Mouse (Mus musculus) CH12.LX (cell line): ENCODE data around the gene Capn11. TPM values are rescaled to one million over a fixed set of nuclear protein-coding genes. Genes with fewer than 3 reads are reported as not detected.

Experiments
- DNase-seq: peaks from one replicate; pipeline ENCODE4 v3.0.0-alpha.2; 2013; ENCODE audit errors: extremely low read depth
- H3K27ac ChIP-seq: 2 replicates; pipeline ENCODE4 v1.5.1; 2012; ENCODE audit warnings: low read depth, mild to moderate bottlenecking, control low read depth, moderate library complexity; ENCODE audit not compliant: insufficient read depth
- H3K27me3 ChIP-seq: replicated peaks from 2 replicates; pipeline ENCODE3; 2012; ENCODE audit warnings: inconsistent platforms
- H3K36me3 ChIP-seq, 2 experiments: replicated peaks in 1 of 2; 2 replicates each; pipeline versions ENCODE3 to v1.6.1; 2012; ENCODE audit warnings: inconsistent platforms in 1 of 2, low read length in 1 of 2, mild to moderate bottlenecking in 1 of 2, mixed read lengths in 1 of 2, moderate library complexity in 1 of 2; ENCODE audit not compliant: control insufficient read depth in 1 of 2, insufficient read depth in 1 of 2
- H3K4me1 ChIP-seq, 2 experiments: 2 replicates each; pipeline ENCODE4 v1.6.1; 2012; ENCODE audit warnings: inconsistent platforms in 1 of 2, moderate library complexity in 1 of 2; ENCODE audit not compliant: insufficient read depth in 2 of 2, control insufficient read depth in 1 of 2
- H3K4me2 ChIP-seq: 2 replicates; pipeline ENCODE4 v1.6.1; 2012; ENCODE audit warnings: low read depth, mild to moderate bottlenecking, control low read depth; ENCODE audit not compliant: poor library complexity, insufficient read depth, severe bottlenecking
- H3K4me3 ChIP-seq, 3 experiments: fragments of 150-350 bp in 1 of 3; sonication (generic) in 1 of 3; replicated peaks in 1 of 3; 2 replicates each; pipeline versions ENCODE3 to v1.5.1; 2011 to 2012; ENCODE audit warnings: low read depth in 2 of 3, low read length in 2 of 3, mild to moderate bottlenecking in 2 of 3, moderate library complexity in 2 of 3, control low read depth in 1 of 3, improper control_type of control experiment in 1 of 3, inconsistent platforms in 1 of 3, mixed read lengths in 1 of 3; ENCODE audit not compliant: poor library complexity in 1 of 3
- H3K79me2 ChIP-seq: replicated peaks from 2 replicates; pipeline ENCODE4 v1.6.1; 2012; ENCODE audit warnings: mild to moderate bottlenecking, moderate library complexity; ENCODE audit not compliant: control insufficient read depth, poor library complexity, insufficient read depth, severe bottlenecking; ENCODE audit errors: extremely low read depth
- H3K9ac ChIP-seq: 2 replicates; pipeline ENCODE4 v1.6.1; 2012; ENCODE audit warnings: low read depth, mild to moderate bottlenecking, control low read depth, moderate library complexity; ENCODE audit not compliant: insufficient read depth
- H3K9me3 ChIP-seq: replicated peaks from 2 replicates; pipeline ENCODE3; 2012; ENCODE audit warnings: low read length, inconsistent platforms, mixed read lengths
- CTCF ChIP-seq, 2 experiments: IDR thresholded peaks in 1 of 2; conservative IDR thresholded peaks in 1 of 2; 2 replicates each; pipeline ENCODE4 v1.5.1; 2011 to 2012; ENCODE audit warnings: low read depth in 2 of 2, low read length in 2 of 2, improper control_type of control experiment in 1 of 2, inconsistent platforms in 1 of 2, mild to moderate bottlenecking in 1 of 2, moderate library complexity in 1 of 2
- KAT2A ChIP-seq: IDR thresholded peaks from 2 replicates; pipeline ENCODE4 v1.6.1; 2012; ENCODE audit warnings: low read length, improper control_type of control experiment, inconsistent platforms; ENCODE audit not compliant: insufficient replicate concordance
- MAX ChIP-seq: IDR thresholded peaks from 2 replicates; pipeline ENCODE4 v1.6.1; 2011; ENCODE audit warnings: low read length, improper control_type of control experiment
- MXI1 ChIP-seq: IDR thresholded peaks from 2 replicates; pipeline ENCODE4 v1.6.1; 2011; ENCODE audit warnings: mild to moderate bottlenecking, low read depth, low read length, improper control_type of control experiment
- NELFE ChIP-seq: IDR thresholded peaks from 2 replicates; pipeline ENCODE4 v1.6.1; 2011; ENCODE audit warnings: low read depth, low read length, improper control_type of control experiment
- RAD21 ChIP-seq: IDR thresholded peaks from 2 replicates; pipeline ENCODE4 v1.6.1; 2011; ENCODE audit warnings: low read depth, mild to moderate bottlenecking, low read length, improper control_type of control experiment, moderate library complexity
- SMC3 ChIP-seq: IDR thresholded peaks from 2 replicates; pipeline ENCODE4 v1.6.1; 2011; ENCODE audit warnings: low read depth, low read length, improper control_type of control experiment
- ZC3H11A ChIP-seq: IDR thresholded peaks from 2 replicates; pipeline ENCODE4 v1.6.1; 2012; ENCODE audit warnings: low read depth, mild to moderate bottlenecking, inconsistent platforms, low read length, improper control_type of control experiment
- dilution Hi-C: fragments of 300-500 bp; cut with MboI; formaldehyde crosslinking; loops from 2 replicates; pipeline ENCODE4 v1.14.3; 2020; ENCODE audit warnings: low sequenced_read_pairs; ENCODE audit not compliant: extremely low pct_unique_long_range_greater_than_20kb, extremely low pct_ligation_motif_present
- in situ Hi-C: fragments of 300-500 bp; cut with MboI; formaldehyde crosslinking; loops from 3 replicates; pipeline ENCODE4 v1.14.3; 2019; ENCODE audit warnings: low sequenced_read_pairs, low pct_ligation_motif_present, low pct_unique_long_range_greater_than_20kb, mixed read lengths
- polyA plus RNA-seq: library from polyadenylated mRNA; unstranded; fragments of >175 nt; gene quantifications from 2 replicates; pipeline ENCODE4 v1.2.1, GENCODE M21; 2012; ENCODE audit warnings: low read depth; ENCODE audit not compliant: insufficient read length
- total RNA-seq, 2 experiments: library from RNA; depleted of rRNA; stranded (reverse); fragments of 300-350 nt in 1 of 2; fragments of >200 nt in 1 of 2; gene quantifications; 2 replicates each; pipeline ENCODE4 v1.2.3; 2012 to 2014

The Capn11 gene
- total and polyA plus RNA-seq, 3 experiments, result 0.09 TPM; not detected in 2

- Histone ChIP-seq H3K9ac (no peak overlapping the region), H3K27ac (no peak overlapping the region), H3K79me2 (no peaks in the 10 kb centered on the region), H3K36me3 (peaks cover 13 to 31% of the 10 kb centered on the region in 2 experiments), H3K4me2 (no peak overlapping the region), H3K27me3 (no peaks in the 10 kb centered on the region), H3K4me1 (peaks cover 8 to 51% of the 10 kb centered on the region in 2 experiments), H3K4me3 (no peak overlapping the region), H3K9me3 (peaks cover 10% of the 10 kb centered on the region)
- in situ Hi-C loops, result no loop called here
- dilution Hi-C loops, result no loop called here
- no peak for DNase-seq
- TF ChIP-seq KAT2A, result no peak
These were observed 76.9 kb downstream of the Capn11 start for GRCm38 (mm10) chr17:45582188-45582587.

DNA sequence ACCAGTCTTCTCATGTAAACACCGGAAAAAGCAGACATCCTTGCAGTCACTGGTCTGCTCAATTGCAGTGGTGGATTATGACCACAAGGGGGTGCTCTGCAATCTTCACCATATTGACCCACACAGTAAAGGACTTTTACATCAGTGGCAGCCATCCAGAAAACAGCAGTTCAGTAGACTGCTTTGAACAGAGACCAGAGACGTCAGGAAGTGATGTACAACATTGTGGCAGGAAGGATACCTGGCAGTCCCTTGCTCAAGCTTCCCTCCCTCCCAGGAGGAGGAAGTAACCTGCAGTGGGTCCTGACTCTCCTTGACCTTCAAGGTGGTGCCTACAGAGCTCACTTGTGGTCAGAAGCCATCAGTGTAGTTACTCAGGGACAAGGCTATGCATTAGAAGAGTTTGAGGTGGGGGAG lies 77.5 kb downstream of the Capn11 start:
- dilution Hi-C loops, result no loop called here
- peak; percentile 82 for DNase-seq
- Histone ChIP-seq H3K9me3 (peaks cover 4% of the 10 kb centered on the region), H3K36me3 (peaks cover 8 to 24% of the 10 kb centered on the region in 2 experiments), H3K27me3 (no peaks in the 10 kb centered on the region), H3K27ac (no peak overlapping the region), H3K9ac (no peak overlapping the region), H3K79me2 (no peaks in the 10 kb centered on the region), H3K4me3 (no peak overlapping the region), H3K4me1 (peaks cover 8 to 51% of the 10 kb centered on the region in 2 experiments), H3K4me2 (no peak overlapping the region)
- in situ Hi-C loops, result no loop called here
- TF ChIP-seq CTCF (conservative IDR thresholded peaks at IDR 0.05 in 1 of 2, IDR thresholded peaks at IDR 0.05 in 1 of 2; ENCODE audit: low read depth in 2 of 2, low read length in 2 of 2), result peak; percentile 89 to 96
- no peak for TF ChIP-seq ZC3H11A
- TF ChIP-seq SMC3, result peak; percentile 75
- peak; percentile 58 for TF ChIP-seq RAD21

- dilution Hi-C loops, result no loop called here
- no peak overlapping the region for H3K27ac ChIP-seq
- peaks cover 8 to 51% of the 10 kb centered on the region in 2 experiments for H3K4me1 ChIP-seq
- no peak for TF ChIP-seq NELFE
- TF ChIP-seq MXI1, result peak; percentile 42; the same call in 1 of the 2 replicates
- TF ChIP-seq MAX, result peak; percentile 17; the same call in 1 of the 2 replicates
- no peak overlapping the region for H3K4me2 ChIP-seq
- H3K36me3 ChIP-seq, result peaks cover 4 to 19% of the 10 kb centered on the region in 2 experiments
- in situ Hi-C loops, result no loop called here
- H3K9ac ChIP-seq, result no peak overlapping the region
- no peak for DNase-seq
- no peaks in the 10 kb centered on the region for H3K79me2 ChIP-seq
- no peaks in the 10 kb centered on the region for H3K27me3 ChIP-seq
- H3K9me3 ChIP-seq, result no peaks in the 10 kb centered on the region
- H3K4me3 ChIP-seq, result no peak overlapping the region
These were observed 78.1 kb downstream of the Capn11 start for GRCm38 (mm10) chr17:45580958-45581477.

Other genes starting within 250 kb of the Capn11 start
- gene Cdc5l, start 225.6 kb downstream of the Capn11 start, total RNA-seq (2012; rRNA removed), result 45.2 and 52.6 TPM in 2 replicates
- 58.9 and 62.4 TPM in 2 replicates for gene Cdc5l, start 225.6 kb downstream of the Capn11 start, total RNA-seq (2014; rRNA removed)
- gene Cdc5l, start 225.6 kb downstream of the Capn11 start, polyA plus RNA-seq, result 66.3 and 69.6 TPM in 2 replicates
- gene Spats1, start 183.9 kb downstream of the Capn11 start, total RNA-seq (2012; rRNA removed), result 1.0 and 2.5 TPM in 2 replicates
- 1.7 and 2.7 TPM in 2 replicates for gene Spats1, start 183.9 kb downstream of the Capn11 start, total RNA-seq (2014; rRNA removed)
- gene Spats1, start 183.9 kb downstream of the Capn11 start, polyA plus RNA-seq, result 1.9 and 2.5 TPM in 2 replicates
- 20.2 and 23.1 TPM in 2 replicates for gene Aars2, start 152.5 kb downstream of the Capn11 start, total RNA-seq (2012; rRNA removed)
- 10.4 and 12.4 TPM in 2 replicates for gene Aars2, start 152.5 kb downstream of the Capn11 start, total RNA-seq (2014; rRNA removed)
- gene Aars2, start 152.5 kb downstream of the Capn11 start, polyA plus RNA-seq, result 17.5 and 17.6 TPM in 2 replicates
- not detected in 2 replicates for gene Tcte1, start 135.9 kb downstream of the Capn11 start, total RNA-seq (2012; rRNA removed)
- not detected in 2 replicates for gene Tcte1, start 135.9 kb downstream of the Capn11 start, total RNA-seq (2014; rRNA removed)
- not detected in 2 replicates for gene Tcte1, start 135.9 kb downstream of the Capn11 start, polyA plus RNA-seq
- 0.42 and 0.50 TPM in 2 replicates for gene Tmem151b, start 109.6 kb downstream of the Capn11 start, total RNA-seq (2012; rRNA removed)
- gene Tmem151b, start 109.6 kb downstream of the Capn11 start, total RNA-seq (2014; rRNA removed), result 0.12 and 0.30 TPM in 2 replicates
- 0.53 and 0.72 TPM in 2 replicates for gene Tmem151b, start 109.6 kb downstream of the Capn11 start, polyA plus RNA-seq
- gene Nfkbie, start 103.6 kb downstream of the Capn11 start, total RNA-seq (2012; rRNA removed), result 91.5 and 136 TPM in 2 replicates
- gene Nfkbie, start 103.6 kb downstream of the Capn11 start, total RNA-seq (2014; rRNA removed), result 87.4 and 90.0 TPM in 2 replicates
- gene Nfkbie, start 103.6 kb downstream of the Capn11 start, polyA plus RNA-seq, result 76.6 and 78.7 TPM in 2 replicates
- 59.5 and 73.9 TPM in 2 replicates for gene Slc35b2, start 95.5 kb downstream of the Capn11 start, total RNA-seq (2012; rRNA removed)
- gene Slc35b2, start 95.5 kb downstream of the Capn11 start, total RNA-seq (2014; rRNA removed), result 89.3 and 101 TPM in 2 replicates
- 54.1 and 57.2 TPM in 2 replicates for gene Slc35b2, start 95.5 kb downstream of the Capn11 start, polyA plus RNA-seq
- 1,180 and 1,205 TPM in 2 replicates for gene Hsp90ab1, start 86.1 kb downstream of the Capn11 start, total RNA-seq (2012; rRNA removed)
- 607 and 790 TPM in 2 replicates for gene Hsp90ab1, start 86.1 kb downstream of the Capn11 start, total RNA-seq (2014; rRNA removed)
- 4,858 and 5,122 TPM in 2 replicates for gene Hsp90ab1, start 86.1 kb downstream of the Capn11 start, polyA plus RNA-seq
- gene Slc29a1, start 59.7 kb downstream of the Capn11 start, total RNA-seq (2012; rRNA removed), result 58.4 and 66.9 TPM in 2 replicates
- gene Slc29a1, start 59.7 kb downstream of the Capn11 start, total RNA-seq (2014; rRNA removed), result 69.2 and 72.1 TPM in 2 replicates
- 74.2 and 88.0 TPM in 2 replicates for gene Slc29a1, start 59.7 kb downstream of the Capn11 start, polyA plus RNA-seq
- not detected in 2 replicates for gene Mymx, start 57.2 kb downstream of the Capn11 start, total RNA-seq (2012; rRNA removed)
- not detected in 2 replicates for gene Mymx, start 57.2 kb downstream of the Capn11 start, total RNA-seq (2014; rRNA removed)
- not detected in 2 replicates for gene Mymx, start 57.2 kb downstream of the Capn11 start, polyA plus RNA-seq
- 33.4 and 46.1 TPM in 2 replicates for gene Mrpl14, start 27.0 kb upstream of the Capn11 start, total RNA-seq (2012; rRNA removed)
- gene Mrpl14, start 27.0 kb upstream of the Capn11 start, total RNA-seq (2014; rRNA removed), result 48.5 and 56.9 TPM in 2 replicates
- gene Mrpl14, start 27.0 kb upstream of the Capn11 start, polyA plus RNA-seq, result 62.5 and 67.7 TPM in 2 replicates
- 4.5 and 6.3 TPM in 2 replicates for gene Tmem63b, start 27.6 kb upstream of the Capn11 start, total RNA-seq (2012; rRNA removed)
- 2.8 and 3.5 TPM in 2 replicates for gene Tmem63b, start 27.6 kb upstream of the Capn11 start, total RNA-seq (2014; rRNA removed)
- 9.2 and 10.3 TPM in 2 replicates for gene Tmem63b, start 27.6 kb upstream of the Capn11 start, polyA plus RNA-seq
- gene 1600014C23Rik, start 74.5 kb upstream of the Capn11 start, total RNA-seq (2012; rRNA removed), result 0.38 TPM in 1 of 2 replicates, not detected in the other
- gene 1600014C23Rik, start 74.5 kb upstream of the Capn11 start, total RNA-seq (2014; rRNA removed), result not detected in 2 replicates
- gene 1600014C23Rik, start 74.5 kb upstream of the Capn11 start, polyA plus RNA-seq, result not detected in 2 replicates